Mouse (Mus musculus): ENCODE measurements around the gene Slc6a20a. TPM values are rescaled to one million over a fixed set of nuclear protein-coding genes. Genes with fewer than 3 reads are reported as not detected.
"Not testable (repeated sequence)": the region's sequence is repeated elsewhere in the genome, so short reads cannot be mapped to it uniquely, and the experiment has no call there.

Gene Slc6a20a
- polyA plus RNA-seq, 1 experiment from 2014 or later: 0.85 TPM

- Histone ChIP-seq H3K9me3 (no peaks in the 10 kb centered on the region), H3K36me3 (no peaks in the 10 kb centered on the region), H3K27ac (no peak overlapping the region), H3K4me1 (replicated peaks) (no peaks in the 10 kb centered on the region), H3K27me3 (ENCODE audit: insufficient read depth, poor library complexity, severe bottlenecking) (no peaks in the 10 kb centered on the region), H3K4me3 (no peak overlapping the region)
- WGBS: 59% methylated on average over 5 of the region's 5 CpGs
- DNase-seq (ENCODE audit: low spot score): peak; percentile 22
Observed at GRCm38 (mm10) chr9:123665645-123666044, 13.0 kb downstream of the Slc6a20a start.

DNA sequence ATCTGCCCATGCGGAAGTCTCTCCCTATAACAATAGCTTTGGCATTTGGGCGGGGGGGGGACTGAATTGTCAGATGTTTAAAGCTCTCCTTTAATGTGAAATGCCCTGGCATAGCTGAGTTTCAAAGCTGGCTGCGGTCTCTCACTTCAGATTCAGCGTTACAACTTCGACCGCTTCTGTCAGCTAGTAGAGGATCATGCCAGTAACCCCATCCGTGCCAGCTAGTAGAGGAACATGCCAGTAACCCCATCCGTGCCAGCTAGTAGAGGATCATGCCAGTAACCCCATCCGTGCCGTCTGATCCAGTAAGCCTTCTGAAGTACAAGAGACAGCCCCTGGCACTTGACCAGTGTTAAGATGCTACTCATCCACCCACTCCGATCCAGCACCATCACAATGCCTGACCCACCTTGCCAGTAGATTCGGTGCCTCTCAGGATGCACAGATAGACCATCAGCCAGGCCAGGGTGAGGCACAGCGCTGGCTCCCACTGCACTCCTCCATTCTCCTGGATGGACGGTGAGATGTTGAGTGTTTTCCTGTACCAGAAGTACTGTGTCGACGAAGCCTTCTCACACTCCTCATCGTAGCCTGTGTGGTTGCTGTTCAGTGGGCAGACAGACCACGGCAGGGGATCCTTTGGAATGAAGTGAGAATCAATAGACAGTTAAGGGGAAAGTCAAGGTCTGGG, 18.6 kb downstream of the Slc6a20a start:
- not testable (repeated sequence) for H3K27me3 ChIP-seq (ENCODE audit: insufficient read depth, poor library complexity, severe bottlenecking); H3K9me3 ChIP-seq; H3K36me3 ChIP-seq; H3K27ac ChIP-seq; DNase-seq (ENCODE audit: low spot score); H3K4me3 ChIP-seq; H3K4me1 ChIP-seq (replicated peaks)
- WGBS: 90% methylated on average over 18 of the region's 18 CpGs

GRCm38 (mm10) chr9:123658981-123659380, 19.7 kb downstream of the Slc6a20a start:
- no peaks in the 10 kb centered on the region for H3K4me1 ChIP-seq (replicated peaks)
- H3K4me3 ChIP-seq: no peak overlapping the region
- H3K9me3 ChIP-seq: no peaks in the 10 kb centered on the region
- H3K36me3 ChIP-seq: no peaks in the 10 kb centered on the region
- no peak for DNase-seq (ENCODE audit: low spot score)
- H3K27ac ChIP-seq: no peak overlapping the region
- H3K27me3 ChIP-seq (ENCODE audit: insufficient read depth, poor library complexity, severe bottlenecking): no peaks in the 10 kb centered on the region

DNA sequence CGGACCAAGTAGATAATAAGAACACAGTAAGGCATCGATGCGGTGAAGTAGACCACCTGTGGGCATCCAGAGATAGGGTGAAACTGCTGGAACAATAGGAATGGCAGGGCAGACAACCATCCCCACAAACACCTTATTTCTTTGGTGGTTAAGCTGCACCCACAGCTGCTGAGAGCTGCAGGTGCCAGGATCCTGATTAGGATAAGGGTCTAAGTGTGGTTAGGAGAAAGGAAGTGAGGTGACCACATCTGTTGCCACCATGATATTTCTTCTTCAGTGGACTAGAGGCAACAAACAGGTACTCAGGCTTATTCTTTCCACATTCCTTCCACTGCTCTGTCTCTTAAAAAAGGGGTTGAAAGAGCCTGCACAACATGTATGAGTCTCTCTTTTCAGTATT, 21.2 kb downstream of the Slc6a20a start:
- H3K36me3 ChIP-seq: no peaks in the 10 kb centered on the region
- 87% methylated on average over 3 of the region's 3 CpGs for WGBS
- no peaks in the 10 kb centered on the region for H3K27me3 ChIP-seq (ENCODE audit: insufficient read depth, poor library complexity, severe bottlenecking)
- no peaks in the 10 kb centered on the region for H3K9me3 ChIP-seq
- DNase-seq (ENCODE audit: low spot score): no peak
- no peaks in the 10 kb centered on the region for H3K4me1 ChIP-seq (replicated peaks)
- no peak overlapping the region for H3K27ac ChIP-seq
- no peak overlapping the region for H3K4me3 ChIP-seq

DNA sequence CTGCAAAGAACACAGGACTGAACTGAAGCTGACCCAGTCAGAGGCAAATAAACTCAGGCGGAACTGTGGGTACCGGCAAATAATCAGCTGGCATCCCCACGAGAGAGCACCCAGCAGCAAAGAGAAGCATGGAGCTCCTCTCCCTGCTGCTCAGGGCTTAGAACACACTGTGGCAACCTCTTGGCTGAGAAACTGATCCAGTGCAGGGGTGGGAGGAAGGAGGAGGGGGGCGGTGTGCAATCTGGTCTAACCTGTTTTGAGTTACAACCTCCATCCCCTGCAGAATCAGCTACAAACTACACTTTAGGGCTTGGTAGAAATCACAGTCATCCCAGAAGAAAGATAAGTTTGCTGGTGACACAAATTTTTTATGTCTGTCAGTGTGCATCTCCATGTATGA, 27.3 kb downstream of the Slc6a20a start:
- no peak for DNase-seq (ENCODE audit: low spot score)
- H3K9me3 ChIP-seq: no peaks in the 10 kb centered on the region
- H3K27me3 ChIP-seq (ENCODE audit: insufficient read depth, poor library complexity, severe bottlenecking): no peaks in the 10 kb centered on the region
- H3K4me1 ChIP-seq (replicated peaks): 0 out of 2 replicates have a peak, but pooled peaks cover 3% of the 10 kb centered on the region
- H3K36me3 ChIP-seq: no peaks in the 10 kb centered on the region
- WGBS: 58% methylated on average over 4 of the region's 4 CpGs
- no peak overlapping the region for H3K4me3 ChIP-seq
- no peak overlapping the region for H3K27ac ChIP-seq

- DNase-seq (ENCODE audit: low spot score): no peak
- H3K27me3 ChIP-seq (ENCODE audit: insufficient read depth, poor library complexity, severe bottlenecking): no peaks in the 10 kb centered on the region
- H3K9me3 ChIP-seq: no peaks in the 10 kb centered on the region
- H3K36me3 ChIP-seq: no peaks in the 10 kb centered on the region
- H3K27ac ChIP-seq: no peak overlapping the region
- no peak overlapping the region for H3K4me3 ChIP-seq
- H3K4me1 ChIP-seq (replicated peaks): 0 out of 2 replicates have a peak, but pooled peaks cover 3% of the 10 kb centered on the region
- whole genome bisulfite sequencing: 83% methylated on average over 2 of the region's 2 CpGs
Observed at GRCm38 (mm10) chr9:123649785-123650511, 28.7 kb downstream of the Slc6a20a start.

GRCm38 (mm10) chr9:123640106-123640505, 38.6 kb downstream of the Slc6a20a start:
- H3K27ac ChIP-seq: no peak overlapping the region
- 73% methylated on average over 1 of the region's 1 CpGs for WGBS
- H3K27me3 ChIP-seq (ENCODE audit: insufficient read depth, poor library complexity, severe bottlenecking): no peaks in the 10 kb centered on the region
- no peaks in the 10 kb centered on the region for H3K36me3 ChIP-seq
- no peaks in the 10 kb centered on the region for H3K9me3 ChIP-seq
- no peak for DNase-seq (ENCODE audit: low spot score)
- H3K4me3 ChIP-seq: no peak overlapping the region
- no peaks in the 10 kb centered on the region for H3K4me1 ChIP-seq (replicated peaks)

DNA sequence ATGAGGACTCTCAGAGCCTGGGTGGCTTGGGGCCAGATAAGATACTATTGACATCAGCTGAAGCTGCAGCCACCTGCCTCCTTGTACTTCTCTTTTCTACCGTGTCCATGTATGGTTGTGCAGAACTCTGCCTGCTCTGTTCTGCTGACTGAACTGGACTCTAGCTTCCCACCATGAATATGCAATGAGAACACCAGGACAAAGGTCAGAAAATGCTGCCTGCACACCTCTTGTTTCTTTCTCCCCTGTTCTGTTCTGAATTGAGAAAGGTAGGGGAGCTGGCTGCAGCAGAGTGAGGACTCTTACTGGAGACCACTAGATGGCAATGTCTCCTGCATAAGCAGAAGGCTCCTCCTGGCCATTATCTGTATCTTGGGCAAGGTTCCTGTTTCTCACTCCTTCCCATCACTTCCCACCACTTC, 40.0 kb downstream of the Slc6a20a start:
- no peaks in the 10 kb centered on the region for H3K4me1 ChIP-seq (replicated peaks)
- no peaks in the 10 kb centered on the region for H3K27me3 ChIP-seq (ENCODE audit: insufficient read depth, poor library complexity, severe bottlenecking)
- no peaks in the 10 kb centered on the region for H3K9me3 ChIP-seq
- H3K27ac ChIP-seq: no peak overlapping the region
- H3K36me3 ChIP-seq: no peaks in the 10 kb centered on the region
- 82% methylated on average over 1 of the region's 1 CpGs for WGBS
- H3K4me3 ChIP-seq: no peak overlapping the region
- DNase-seq (ENCODE audit: low spot score): peak; percentile 22

GRCm38 (mm10) chr9:123638231-123638630, 40.5 kb downstream of the Slc6a20a start:
- H3K27ac ChIP-seq: no peak overlapping the region
- H3K36me3 ChIP-seq: no peaks in the 10 kb centered on the region
- H3K4me3 ChIP-seq: no peak overlapping the region
- no peaks in the 10 kb centered on the region for H3K9me3 ChIP-seq
- no peaks in the 10 kb centered on the region for H3K4me1 ChIP-seq (replicated peaks)
- H3K27me3 ChIP-seq (ENCODE audit: insufficient read depth, poor library complexity, severe bottlenecking): no peaks in the 10 kb centered on the region
- DNase-seq (ENCODE audit: low spot score): no peak

- no peak overlapping the region for H3K27ac ChIP-seq
- no peaks in the 10 kb centered on the region for H3K9me3 ChIP-seq
- H3K36me3 ChIP-seq: no peaks in the 10 kb centered on the region
- no peaks in the 10 kb centered on the region for H3K4me1 ChIP-seq (replicated peaks)
- no peak overlapping the region for H3K4me3 ChIP-seq
- no peak for DNase-seq (ENCODE audit: low spot score)
- 68% methylated on average over 5 of the region's 5 CpGs for WGBS
- no peaks in the 10 kb centered on the region for H3K27me3 ChIP-seq (ENCODE audit: insufficient read depth, poor library complexity, severe bottlenecking)
Observed at GRCm38 (mm10) chr9:123636771-123637170, 41.9 kb downstream of the Slc6a20a start.

DNA sequence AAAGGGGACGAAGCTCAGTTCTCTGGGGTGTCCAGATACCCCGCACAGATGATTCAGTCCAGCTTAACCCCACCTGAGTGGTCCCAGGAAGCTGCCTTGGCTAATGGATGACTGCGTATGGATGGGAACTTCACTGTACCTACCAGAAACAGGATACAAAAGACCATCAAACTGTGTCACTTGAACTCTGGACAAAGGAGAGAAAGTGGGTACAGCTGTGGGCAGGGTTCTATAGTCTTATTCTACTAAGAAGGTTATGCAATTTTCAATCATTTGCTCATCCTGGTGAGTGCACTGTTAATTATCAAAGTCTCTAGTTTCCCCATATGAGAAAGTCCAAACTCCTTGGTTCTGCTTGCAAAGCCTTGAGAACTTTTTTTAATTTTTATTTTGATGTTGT, 45.7 kb downstream of the Slc6a20a start:
- 85% methylated on average over 3 of the region's 3 CpGs for WGBS
- no peaks in the 10 kb centered on the region for H3K4me1 ChIP-seq (replicated peaks)

DNA sequence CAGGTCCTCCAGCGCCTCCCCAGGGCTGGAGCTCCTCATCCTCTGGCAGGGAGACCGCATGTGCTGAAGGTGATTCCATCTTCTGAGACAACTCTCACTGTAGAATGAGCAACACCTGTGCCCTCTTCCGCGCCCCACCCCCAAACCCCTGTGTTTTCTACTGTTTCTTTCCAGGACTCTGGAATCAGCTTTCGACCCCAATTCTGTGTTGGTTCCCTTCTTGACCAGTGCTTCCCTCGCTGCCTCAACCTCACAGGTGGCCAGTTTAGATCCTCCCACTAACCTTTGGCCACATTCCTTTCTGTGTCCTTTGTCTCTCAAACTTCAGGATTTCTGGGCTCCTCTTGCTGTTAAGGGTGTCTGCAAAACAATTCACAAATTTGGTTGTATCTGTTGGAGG, 46.4 kb downstream of the Slc6a20a start, which contains the start of gene Slc6a20b:
Gene Slc6a20b (minus strand): TSS at position 285 of the 400 bp plus-strand sequence.
- WGBS: 84% methylated on average over 6 of the region's 6 CpGs
- H3K27ac ChIP-seq: no peak within 1 kb of the TSS
- H3K9me3 ChIP-seq: no peaks in the 10 kb centered on the region
- no peak for DNase-seq (ENCODE audit: low spot score)
- no peaks in the 10 kb centered on the region for H3K27me3 ChIP-seq (ENCODE audit: insufficient read depth, poor library complexity, severe bottlenecking)
- H3K4me3 ChIP-seq: no peak within 1 kb of the TSS
- no peaks in the 10 kb centered on the region for H3K4me1 ChIP-seq (replicated peaks)
- no peaks in the 10 kb centered on the region for H3K36me3 ChIP-seq

More for the DNA sequence above, 45.7 kb downstream of the Slc6a20a start:
- Histone ChIP-seq H3K4me3 (no peak overlapping the region), H3K9me3 (no peaks in the 10 kb centered on the region), H3K27me3 (ENCODE audit: insufficient read depth, poor library complexity, severe bottlenecking) (no peaks in the 10 kb centered on the region), H3K36me3 (no peaks in the 10 kb centered on the region), H3K27ac (no peak overlapping the region)
- DNase-seq (ENCODE audit: low spot score): no peak

- Histone ChIP-seq H3K27me3 (ENCODE audit: insufficient read depth, poor library complexity, severe bottlenecking) (no peaks in the 10 kb centered on the region), H3K27ac (no peak overlapping the region), H3K4me1 (replicated peaks) (no peaks in the 10 kb centered on the region), H3K36me3 (no peaks in the 10 kb centered on the region), H3K9me3 (no peaks in the 10 kb centered on the region), H3K4me3 (no peak overlapping the region)
- WGBS: 89% methylated on average over 3 of the region's 3 CpGs
- DNase-seq (ENCODE audit: low spot score): no peak
Observed at GRCm38 (mm10) chr9:123631666-123632065, 47.0 kb downstream of the Slc6a20a start.

All from hindbrain, embryonic 10.5 days (tissue).